Mouse (Mus musculus) lung, embryonic 16.5 days (tissue): ENCODE results near the gene Cc2d1a. TPM values are rescaled to one million over a fixed set of nuclear protein-coding genes. Genes with fewer than 3 reads are reported as not detected.

Source experiments
- ATAC-seq: fragments of 200-750 bp; cut with Nextera tagmentation; 2 replicates; pipeline ENCODE4 v1.8.0; 2017; ENCODE audit warnings: low read depth, mild to moderate bottlenecking, moderate library complexity
- H3K27ac ChIP-seq: fragments of 300-500 bp; sonication (generic); 2 replicates; pipeline ENCODE4 v1.5.1; 2014; ENCODE audit warnings: mild to moderate bottlenecking, control low read depth, low read length
- H3K27me3 ChIP-seq: fragments of 300-500 bp; sonication (generic); 2 replicates; pipeline ENCODE4 v1.6.1; 2014; ENCODE audit warnings: low read depth, low read length, mixed read lengths; ENCODE audit not compliant: control insufficient read depth, insufficient read depth
- H3K36me3 ChIP-seq: fragments of 300-500 bp; sonication (generic); 2 replicates; pipeline ENCODE4 v1.6.1; 2014; ENCODE audit warnings: low read length; ENCODE audit not compliant: control insufficient read depth, insufficient read depth
- H3K4me1 ChIP-seq: fragments of 300-500 bp; sonication (generic); replicated peaks from 2 replicates; pipeline ENCODE4 v1.6.1; 2014; ENCODE audit warnings: low read length, mixed read lengths; ENCODE audit not compliant: control insufficient read depth, insufficient read depth
- H3K4me2 ChIP-seq: fragments of 300-500 bp; sonication (generic); 2 replicates; pipeline ENCODE4 v1.6.1; 2014; ENCODE audit warnings: low read depth, low read length, control low read depth
- H3K4me3 ChIP-seq: fragments of 300-500 bp; sonication (generic); 2 replicates; pipeline ENCODE4 v1.5.1; 2014; ENCODE audit warnings: mild to moderate bottlenecking, low read length, control low read depth
- H3K9ac ChIP-seq: fragments of 300-500 bp; sonication (generic); 2 replicates; pipeline ENCODE4 v1.6.1; 2014; ENCODE audit warnings: low read length, control low read depth
- H3K9me3 ChIP-seq: fragments of 300-500 bp; sonication (generic); 2 replicates; pipeline ENCODE4 v1.6.1; 2016; ENCODE audit warnings: low read length; ENCODE audit not compliant: control insufficient read depth
- WGBS: fragments of 180-500 bp; shearing (Covaris S2); extraction: QIAGEN DNeasy Blood & Tissue Kit; methylation state at CpG from one replicate; pipeline ENCODE4 v1.1.7; 2014; 5-methylcytosine and 5-hydroxymethylcytosine counted together
- polyA plus RNA-seq: library from polyadenylated mRNA; unstranded; fragments of >200 nt; fragmentation: Nextera tagmentation; extraction: Ambion mirVana; gene quantifications from 2 replicates; pipeline ENCODE4 v1.2.1, GENCODE M21; 2015

The Cc2d1a gene
- polyA plus RNA-seq, 1 experiment from 2014 or later, result 25.9 TPM

DNA sequence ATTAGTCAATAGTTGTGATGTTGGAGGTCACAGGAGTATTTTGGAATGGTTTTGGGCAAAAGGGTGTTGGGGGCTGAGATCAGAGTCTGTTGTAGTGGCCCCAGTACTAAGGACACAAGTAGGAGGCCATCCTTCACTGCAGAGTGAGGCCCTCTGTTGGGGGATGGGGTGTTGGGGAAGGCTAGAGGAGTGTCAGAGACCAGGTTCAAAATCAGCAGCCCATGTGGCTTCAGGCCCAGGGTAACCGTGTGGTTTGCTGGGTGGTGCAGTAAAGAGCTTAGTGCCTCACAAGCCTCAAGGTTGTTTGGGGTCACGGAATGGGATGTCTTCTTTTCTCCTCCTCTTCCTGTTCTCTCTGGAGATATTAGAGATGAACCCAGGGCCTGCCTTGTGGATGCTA, 21.0 kb downstream of the Cc2d1a start:
- no peaks in the 10 kb centered on the region for H3K36me3 ChIP-seq
- H3K9ac ChIP-seq, result no peak overlapping the region
- no peak overlapping the region for H3K4me3 ChIP-seq
- H3K9me3 ChIP-seq, result no peaks in the 10 kb centered on the region
- no peak for ATAC-seq
- no peak overlapping the region for H3K27ac ChIP-seq
- no peaks in the 10 kb centered on the region for H3K27me3 ChIP-seq
- WGBS, result 66% methylated on average over 2 of the region's 2 CpGs
- H3K4me1 ChIP-seq, result peaks cover 6% of the 10 kb centered on the region; the same call in 1 of the 2 replicates
- H3K4me2 ChIP-seq, result no peak overlapping the region

DNA sequence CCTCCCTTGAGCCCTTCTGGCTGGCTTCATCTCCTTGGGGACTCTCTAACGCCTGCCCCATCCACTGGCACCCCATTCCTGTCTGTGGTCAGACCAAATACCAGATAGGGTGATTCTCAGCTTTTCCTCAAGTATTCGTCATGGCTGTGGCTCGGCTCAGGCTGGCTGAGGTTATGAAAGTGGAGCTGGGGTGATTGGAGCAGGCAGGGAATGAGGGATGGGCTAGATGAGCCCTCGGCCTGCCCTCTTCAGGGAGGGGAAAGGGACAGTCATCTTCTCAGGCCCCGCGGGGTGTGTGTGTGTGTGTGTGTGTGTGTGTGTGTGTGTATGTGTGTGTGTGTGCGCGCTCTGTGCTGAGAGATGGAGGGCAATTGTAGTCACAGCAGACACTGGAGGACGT, 22.1 kb downstream of the Cc2d1a start, which contains the start of gene Podnl1:
Gene Podnl1 (plus strand): TSS at position 334 of the 400 bp plus-strand sequence.
- no peaks in the 10 kb centered on the region for H3K36me3 ChIP-seq
- no peaks in the 10 kb centered on the region for H3K27me3 ChIP-seq
- H3K4me2 ChIP-seq, result no peak within 1 kb of the TSS
- H3K4me3 ChIP-seq, result no peak within 1 kb of the TSS
- H3K4me1 ChIP-seq, result peaks cover 6% of the 10 kb centered on the region; the same call in 1 of the 2 replicates
- no peaks in the 10 kb centered on the region for H3K9me3 ChIP-seq
- 38% methylated on average over 9 of the region's 9 CpGs for WGBS
- peak; percentile 61 for ATAC-seq
- H3K9ac ChIP-seq, result no peak within 1 kb of the TSS
- no peak within 1 kb of the TSS for H3K27ac ChIP-seq

DNA sequence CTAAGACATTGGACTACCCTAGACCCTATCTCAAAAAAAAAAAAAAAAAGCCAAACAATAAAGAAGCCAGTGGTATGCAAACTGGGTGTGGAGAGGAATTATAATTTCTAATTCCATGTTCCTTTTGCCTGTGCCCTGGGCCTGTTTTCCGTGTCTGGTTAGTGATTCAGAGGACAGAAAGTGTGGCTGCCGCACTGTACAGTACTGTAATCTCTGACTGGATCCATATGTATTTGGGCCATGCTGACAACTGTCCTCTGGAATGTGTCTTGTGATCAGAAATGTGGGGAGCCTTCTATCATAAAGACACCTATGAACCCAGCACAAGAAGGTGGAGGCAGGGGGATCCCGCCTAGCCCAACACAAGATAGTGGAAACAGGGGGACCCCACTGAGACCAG, 25.6 kb downstream of the Cc2d1a start:
- ATAC-seq, result no peak
- no peak overlapping the region for H3K4me3 ChIP-seq
- no peak overlapping the region for H3K9ac ChIP-seq
- no peak overlapping the region for H3K4me2 ChIP-seq
- H3K27ac ChIP-seq, result no peak overlapping the region
- peaks cover 1% of the 10 kb centered on the region; the same call in 1 of the 2 replicates for H3K4me1 ChIP-seq
- H3K9me3 ChIP-seq, result peaks cover 4% of the 10 kb centered on the region
- no peaks in the 10 kb centered on the region for H3K27me3 ChIP-seq
- no peaks in the 10 kb centered on the region for H3K36me3 ChIP-seq
- 80% methylated on average over 3 of the region's 3 CpGs for WGBS

DNA sequence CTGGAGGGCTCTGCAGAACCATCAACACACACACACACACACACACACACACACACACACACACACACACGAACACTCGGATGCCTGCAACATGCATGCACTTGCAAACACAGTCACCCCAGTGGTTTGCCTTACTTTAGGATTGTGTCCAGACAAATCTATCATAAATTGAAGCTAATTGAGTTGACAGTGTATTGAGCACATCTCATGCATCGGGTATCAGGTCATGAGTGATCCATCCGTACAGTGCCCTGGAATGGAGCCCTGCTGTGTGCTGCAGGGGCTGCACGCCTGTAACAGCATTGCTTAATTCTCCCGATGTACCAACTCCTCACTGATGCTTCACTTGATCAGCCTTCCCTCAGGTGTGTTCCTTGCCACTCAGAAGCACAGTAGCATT, 32.1 kb downstream of the Cc2d1a start:
- Histone ChIP-seq H3K9me3 (peaks cover 4% of the 10 kb centered on the region), H3K4me1 (no peaks in the 10 kb centered on the region), H3K4me2 (no peak overlapping the region), H3K4me3 (no peak overlapping the region), H3K27ac (no peak overlapping the region), H3K27me3 (no peaks in the 10 kb centered on the region), H3K36me3 (no peaks in the 10 kb centered on the region), H3K9ac (no peak overlapping the region)
- ATAC-seq, result no peak
- 76% methylated on average over 6 of the region's 6 CpGs for WGBS

DNA sequence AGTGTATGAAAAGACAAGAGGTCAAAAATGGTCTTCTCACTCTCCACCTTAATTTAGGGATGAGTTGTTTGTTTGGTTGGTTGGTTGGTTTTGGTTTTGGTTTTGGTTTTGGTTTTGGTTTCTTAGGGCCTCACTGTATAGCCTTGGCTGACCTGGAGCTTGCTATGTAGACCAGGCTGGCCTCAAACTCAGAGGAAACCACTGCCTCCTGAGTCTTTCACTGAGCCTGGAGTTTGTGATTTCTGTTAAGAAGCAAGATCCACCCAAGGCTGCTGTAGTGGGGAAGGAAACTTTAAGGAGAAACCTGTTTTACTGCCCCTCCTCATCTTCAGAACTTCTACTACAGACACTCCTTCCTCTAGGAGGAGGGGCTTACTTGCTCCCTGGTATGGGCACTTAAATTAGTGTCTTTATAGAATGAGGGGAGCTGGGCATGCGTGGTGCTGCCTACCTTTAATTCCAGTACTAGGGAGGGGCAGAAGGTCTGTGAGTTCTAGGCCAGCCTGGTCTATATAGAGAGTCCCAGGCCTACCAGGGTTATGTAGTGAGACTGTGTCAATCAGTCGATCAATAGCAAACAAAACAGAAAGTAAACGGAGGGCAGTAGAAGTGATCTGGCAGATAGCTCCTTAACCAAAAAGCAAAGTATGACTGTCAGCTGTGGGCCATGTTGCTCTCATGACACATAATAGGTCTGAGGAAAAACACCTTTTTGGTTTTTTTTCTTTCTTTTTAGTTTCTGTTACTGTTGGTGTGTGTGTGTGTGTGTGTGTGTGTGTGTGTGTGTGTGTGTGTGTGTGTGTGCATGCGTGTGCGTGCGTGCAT, 41.3 kb downstream of the Cc2d1a start:
- Histone ChIP-seq H3K27me3 (no peaks in the 10 kb centered on the region), H3K4me1 (peaks cover 11% of the 10 kb centered on the region), H3K4me3 (no peak overlapping the region), H3K27ac (no peak overlapping the region), H3K9me3 (no peaks in the 10 kb centered on the region), H3K9ac (no peak overlapping the region), H3K36me3 (peaks cover 8% of the 10 kb centered on the region), H3K4me2 (no peak overlapping the region)
- no peak for ATAC-seq
- WGBS, result 82% methylated on average over 6 of the region's 6 CpGs

DNA sequence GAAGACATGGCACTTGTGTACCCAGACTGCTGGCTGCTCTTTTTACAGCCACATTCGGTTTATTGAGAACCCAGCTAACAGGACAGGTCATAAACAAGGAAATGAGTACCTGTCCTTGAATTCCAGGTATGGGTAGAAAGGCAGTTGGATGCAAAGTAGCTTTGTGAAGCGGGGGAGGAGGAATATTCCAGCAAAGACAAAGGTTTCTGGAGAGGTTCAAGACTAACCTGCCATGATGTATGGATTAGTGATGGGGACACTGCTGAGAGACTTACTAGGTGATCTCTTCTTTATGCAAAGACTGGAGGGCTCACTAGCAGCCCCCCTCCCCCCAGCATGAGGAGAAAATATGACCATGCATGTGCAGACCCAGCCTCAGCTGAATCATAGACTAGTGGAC, 42.1 kb downstream of the Cc2d1a start:
- 80% methylated on average over 2 of the region's 2 CpGs for WGBS

DNA sequence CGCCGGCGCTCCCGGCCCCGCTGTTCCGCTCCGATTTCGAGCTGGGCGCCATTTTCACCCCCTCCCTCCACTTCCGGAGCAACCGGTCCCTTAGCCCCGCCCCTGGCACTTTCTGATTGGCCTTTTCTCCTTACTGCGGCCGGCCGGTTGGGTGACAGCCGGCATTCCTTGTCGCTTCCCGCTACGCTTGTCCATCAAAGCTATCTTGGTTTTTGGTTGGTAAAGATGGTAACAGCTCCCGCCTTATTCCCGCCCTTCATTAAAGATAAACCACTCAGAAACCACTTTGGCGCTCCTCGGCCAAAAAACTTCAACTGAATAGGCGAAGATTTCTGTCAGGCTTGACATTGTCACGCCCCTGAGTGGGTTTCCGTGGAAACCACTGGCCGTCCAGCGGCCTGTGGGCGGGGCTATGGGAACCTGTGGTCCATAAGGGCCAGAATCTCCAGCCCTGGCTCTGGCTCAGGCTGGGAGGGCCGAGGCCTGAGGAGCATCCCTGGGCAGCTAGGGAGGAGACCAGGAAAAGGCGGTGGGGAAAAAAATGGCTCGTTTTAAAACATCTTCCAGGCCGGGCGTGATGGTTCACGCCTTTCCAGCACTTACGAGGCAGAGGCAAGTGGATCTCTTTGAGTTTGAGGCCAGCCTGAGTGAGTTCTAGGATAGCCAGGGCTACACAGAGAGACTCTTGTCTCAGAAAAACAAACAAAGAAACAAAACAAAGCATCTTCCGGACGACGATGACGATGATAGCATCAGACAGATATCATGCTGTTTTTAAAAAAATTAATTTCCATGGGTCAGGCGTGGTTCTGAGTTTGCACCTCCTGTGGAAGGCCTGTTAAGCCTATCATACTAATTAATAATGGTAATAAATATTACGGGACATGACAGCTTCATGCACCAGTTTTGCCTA, 42.8 kb downstream of the Cc2d1a start, which contains the start of gene Dcaf15:
Gene Dcaf15 (minus strand): TSS at position 72 of the 913 bp plus-strand sequence.
- H3K27me3 ChIP-seq, result no peaks in the 10 kb centered on the region
- peak within 1 kb of the TSS; percentile 78 for H3K4me2 ChIP-seq
- no peaks in the 10 kb centered on the region for H3K9me3 ChIP-seq
- H3K4me3 ChIP-seq, result peak within 1 kb of the TSS; percentile 77
- ATAC-seq, result peak; percentile 98
- peaks cover 11% of the 10 kb centered on the region for H3K4me1 ChIP-seq
- WGBS, result 6% methylated on average over 42 of the region's 42 CpGs
- H3K27ac ChIP-seq, result peak within 1 kb of the TSS; percentile 88
- H3K9ac ChIP-seq, result peak within 1 kb of the TSS; percentile 90
- H3K36me3 ChIP-seq, result peaks cover 10% of the 10 kb centered on the region

More for the DNA sequence above, 42.1 kb downstream of the Cc2d1a start:
- H3K9me3 ChIP-seq, result no peaks in the 10 kb centered on the region
- no peak overlapping the region for H3K27ac ChIP-seq
- no peaks in the 10 kb centered on the region for H3K27me3 ChIP-seq
- no peak for ATAC-seq
- H3K4me1 ChIP-seq, result peaks cover 11% of the 10 kb centered on the region
- H3K4me2 ChIP-seq, result no peak overlapping the region
- peaks cover 10% of the 10 kb centered on the region for H3K36me3 ChIP-seq
- H3K4me3 ChIP-seq, result no peak overlapping the region
- H3K9ac ChIP-seq, result no peak overlapping the region

DNA sequence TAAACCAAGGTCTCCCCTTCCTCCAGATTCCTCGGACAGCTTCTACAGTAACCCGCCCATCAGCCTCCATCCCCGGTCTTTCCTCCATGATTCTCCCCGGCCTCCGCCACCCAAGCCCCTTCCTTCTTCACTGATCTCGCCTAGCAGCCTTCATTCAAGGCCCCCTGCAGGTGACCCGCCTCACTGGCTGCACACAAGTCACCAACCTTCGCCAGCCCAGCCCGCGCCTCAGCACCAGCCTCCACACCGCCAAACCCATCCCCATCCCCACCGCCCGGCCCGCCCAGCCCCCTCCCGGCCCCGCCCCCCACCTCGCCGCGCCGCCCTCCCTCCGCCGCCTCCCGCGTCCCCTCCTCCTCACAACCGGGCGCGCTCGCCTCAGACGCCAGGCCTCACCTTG, 43.5 kb downstream of the Cc2d1a start:
- WGBS, result 2% methylated on average over 13 of the region's 29 CpGs
- peaks cover 10% of the 10 kb centered on the region for H3K36me3 ChIP-seq
- H3K9ac ChIP-seq, result peak overlapping the region; percentile 90
- H3K4me2 ChIP-seq, result peak overlapping the region; percentile 78
- peak overlapping the region; percentile 88 for H3K27ac ChIP-seq
- no peaks in the 10 kb centered on the region for H3K27me3 ChIP-seq
- ATAC-seq, result peak; percentile 79
- H3K4me1 ChIP-seq, result peaks cover 11% of the 10 kb centered on the region
- peak overlapping the region; percentile 77 for H3K4me3 ChIP-seq
- no peaks in the 10 kb centered on the region for H3K9me3 ChIP-seq

DNA sequence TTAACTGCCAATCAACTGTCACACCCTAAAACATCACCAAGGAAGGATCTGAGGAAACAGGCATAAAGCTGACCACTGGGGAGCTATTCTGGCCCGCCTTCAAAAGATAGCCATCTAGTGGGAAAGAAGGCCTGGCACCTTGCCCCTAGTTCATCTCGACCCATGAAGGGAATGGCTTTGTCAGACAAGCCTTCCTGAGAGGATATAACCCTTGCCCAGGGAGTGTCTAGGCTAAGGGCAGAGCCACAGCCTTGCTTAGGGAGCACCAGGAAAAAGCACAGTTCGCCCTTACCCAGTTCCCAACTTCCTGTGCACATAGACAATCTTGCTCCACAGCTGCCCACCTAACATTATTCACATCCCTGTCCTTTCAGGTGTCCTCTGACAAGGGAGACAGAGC, 44.1 kb downstream of the Cc2d1a start:
- Histone ChIP-seq H3K9me3 (no peaks in the 10 kb centered on the region), H3K36me3 (peaks cover 13% of the 10 kb centered on the region), H3K4me3 (peak overlapping the region; percentile 77), H3K27ac (no peak overlapping the region; the same call in 1 of the 2 replicates), H3K9ac (peak overlapping the region; percentile 90), H3K4me2 (peak overlapping the region; percentile 78), H3K27me3 (no peaks in the 10 kb centered on the region), H3K4me1 (peaks cover 11% of the 10 kb centered on the region)
- 33% methylated on average over 3 of the region's 3 CpGs for WGBS
- no peak for ATAC-seq
